Mouse (Mus musculus) right cerebral cortex, adult 2 months (tissue): ENCODE data around the gene Uqcrq.
A peak's percentile ranks its signal among the peaks of the same experiment; 100 is the strongest.

Source experiments
- DNase-seq, 2 experiments: peaks; one replicate each; pipeline ENCODE4 v3.0.0; 2021 to 2022; ENCODE audit warnings: low spot score in 2 of 2

Uqcrq gene

GRCm38 (mm10) chr11:53413871-53414270 lies 16.8 kb downstream of the Uqcrq start:
- DNase-seq: no peak

DNA sequence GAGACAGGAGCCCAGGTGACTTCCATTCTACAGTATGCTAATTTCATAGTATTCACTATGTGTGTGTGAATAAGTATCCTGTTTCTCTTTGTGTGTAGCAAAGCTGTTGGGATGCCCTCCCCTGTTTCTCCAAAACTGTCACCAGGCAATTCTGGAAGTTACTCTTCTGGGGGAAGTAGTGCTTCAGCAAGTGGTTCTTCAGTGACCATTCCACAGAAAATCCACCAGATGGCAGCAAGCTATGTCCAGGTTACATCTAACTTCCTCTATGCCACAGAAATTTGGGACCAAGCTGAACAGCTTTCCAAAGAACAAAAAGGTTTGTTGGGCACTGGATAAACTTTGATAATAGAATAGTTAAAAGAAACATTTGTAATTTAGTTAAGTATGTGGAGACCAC lies 18.9 kb downstream of the Uqcrq start:
- peak in 1 of 2 experiments; percentile 34 for DNase-seq

DNA sequence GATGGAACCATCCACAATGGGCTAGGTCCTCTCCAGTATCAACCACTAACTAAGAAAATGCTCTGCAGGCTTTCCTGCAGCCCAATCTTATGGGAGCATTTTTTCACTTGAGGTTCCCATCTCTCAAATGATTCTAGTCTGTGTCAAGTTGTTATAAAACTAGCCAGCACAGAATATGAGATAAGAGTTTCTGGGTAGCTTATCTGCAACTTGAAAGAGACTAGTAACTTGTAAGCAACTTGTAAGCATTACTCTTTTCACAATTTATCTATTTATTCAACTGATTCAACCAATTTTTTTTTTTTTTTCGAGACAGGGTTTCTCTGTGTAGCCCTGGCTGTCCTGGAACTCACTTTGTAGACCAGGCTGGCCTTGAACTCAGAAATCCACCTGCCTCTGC lies 27.0 kb downstream of the Uqcrq start:
- DNase-seq: no peak

DNA sequence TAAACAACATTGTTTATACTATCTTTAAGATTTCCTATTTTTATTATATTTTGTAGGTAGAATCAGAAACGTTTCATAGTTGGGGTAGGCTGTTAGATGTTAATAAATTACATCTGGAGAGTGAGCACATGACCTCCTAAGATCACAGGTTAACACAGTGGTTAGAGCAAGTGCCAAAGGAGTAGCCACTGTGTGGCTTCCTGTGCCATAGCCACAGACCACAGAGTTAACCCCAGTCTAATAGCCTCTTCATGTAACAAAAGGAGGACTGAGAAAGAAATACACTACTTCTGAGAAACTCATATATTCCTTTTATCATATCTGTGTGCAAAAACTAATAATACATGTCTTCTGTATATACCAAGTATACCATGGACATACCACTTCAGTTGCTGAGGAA lies 36.8 kb downstream of the Uqcrq start:
- DNase-seq: no peak

- DNase-seq: no peak
Measured at GRCm38 (mm10) chr11:53383758-53384428, 46.7 kb downstream of the Uqcrq start.

DNA sequence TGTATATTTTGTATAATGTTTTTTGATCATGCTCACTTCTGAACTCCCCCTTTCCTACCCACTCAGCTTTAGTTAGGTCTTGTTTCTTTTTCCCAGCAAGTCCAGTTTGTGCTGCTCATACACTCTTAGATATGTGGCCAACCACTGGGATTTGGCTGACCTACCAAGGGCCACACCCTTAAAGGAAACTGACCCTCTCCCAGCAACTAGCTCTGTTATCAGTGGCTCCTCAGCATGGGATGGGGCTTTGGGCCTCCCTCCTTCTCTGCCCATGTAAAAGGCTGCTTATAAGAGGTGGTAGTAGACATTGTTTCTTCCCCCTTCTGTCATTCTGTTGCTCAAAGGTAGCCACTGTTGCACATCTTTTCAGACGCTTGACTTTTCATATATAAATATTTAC lies 51.7 kb downstream of the Uqcrq start:
- DNase-seq: no peak
